Mouse (Mus musculus) E14TG2a.4 (cell line): ENCODE data around the gene Timp2.
A peak's percentile ranks its signal among the peaks of the same experiment; 100 is the strongest.
"Not testable (repeated sequence)": the region's sequence is repeated elsewhere in the genome, so short reads cannot be mapped to it uniquely, and the experiment has no call there.

Experiments used
- H3K27me3 ChIP-seq: 2 replicates; pipeline ENCODE4 v1.6.1; 2014; ENCODE audit warnings: low read length, control low read depth; ENCODE audit not compliant: insufficient read depth
- H3K36me3 ChIP-seq: 2 replicates; pipeline ENCODE4 v1.6.1; 2014; ENCODE audit warnings: low read length, control low read depth; ENCODE audit not compliant: insufficient read depth
- H3K4me1 ChIP-seq: replicated peaks from 2 replicates; pipeline ENCODE4 v1.6.1; 2014; ENCODE audit warnings: low read depth, low read length, control low read depth
- H3K4me3 ChIP-seq: replicated peaks from 2 replicates; pipeline ENCODE4 v1.5.1; 2014; ENCODE audit warnings: mild to moderate bottlenecking, low read length
- H3K9me3 ChIP-seq: 2 replicates; pipeline ENCODE4 v1.6.1; 2014; ENCODE audit warnings: low read length, control low read depth
- CTCF ChIP-seq: conservative IDR thresholded peaks from 2 replicates; pipeline ENCODE4 v1.5.1; 2014; ENCODE audit warnings: low read length
- NANOG ChIP-seq: IDR thresholded peaks from 2 replicates; pipeline ENCODE4 v1.6.1; 2014; ENCODE audit warnings: borderline replicate concordance, low read length, mixed read lengths
- POU5F1 ChIP-seq: IDR thresholded peaks from 2 replicates; pipeline ENCODE4 v1.6.1; 2014; ENCODE audit warnings: low read length, borderline replicate concordance

Timp2 gene

DNA sequence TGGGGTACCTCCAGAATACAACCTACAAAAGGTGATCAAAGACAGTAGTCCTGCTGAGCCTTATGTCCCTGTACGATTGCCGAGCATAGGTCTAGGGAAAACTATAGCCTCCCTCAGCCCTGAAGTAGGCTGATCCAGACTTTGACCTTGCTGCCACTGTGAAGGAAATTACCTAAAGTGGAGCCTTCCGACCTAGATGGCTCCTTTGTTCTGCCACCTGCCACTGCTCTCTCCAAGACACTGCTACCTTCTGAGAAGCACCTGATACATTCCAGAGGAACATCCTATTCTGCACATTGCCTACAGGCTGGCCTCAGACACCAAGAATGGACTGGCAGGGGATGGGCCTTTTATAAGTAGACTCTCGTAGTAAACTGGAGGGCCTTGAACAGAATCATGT is 51.6 kb downstream of the Timp2 start:
- Histone ChIP-seq H3K4me1 (peaks cover 56% of the 10 kb centered on the region), H3K4me3 (peak overlapping the region; percentile 73)
- not testable (repeated sequence) for H3K36me3 ChIP-seq, H3K9me3 ChIP-seq, H3K27me3 ChIP-seq
- peak; percentile 70 for TF ChIP-seq NANOG

DNA sequence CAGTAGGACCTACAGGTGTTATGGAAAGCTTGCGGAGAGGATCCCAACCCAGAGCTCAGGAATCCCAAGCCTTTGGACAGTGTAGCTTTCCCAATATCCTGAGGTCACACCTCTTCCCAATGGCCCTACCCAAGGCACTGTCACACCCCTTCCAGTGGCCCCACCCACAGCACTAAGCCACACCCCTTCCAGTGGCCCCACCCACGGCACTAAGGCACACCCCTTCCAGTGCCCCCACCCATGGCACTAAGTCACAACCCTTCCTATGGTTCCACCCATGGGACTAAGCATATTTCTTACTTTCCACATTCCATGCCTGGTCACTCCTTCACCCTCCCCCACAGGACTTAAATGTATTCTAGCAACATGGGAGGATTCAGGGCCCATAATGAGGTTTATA is 56.7 kb downstream of the Timp2 start:
- Histone ChIP-seq H3K9me3 (no peaks in the 10 kb centered on the region), H3K4me1 (peaks cover 61% of the 10 kb centered on the region), H3K27me3 (no peaks in the 10 kb centered on the region), H3K4me3 (no peak overlapping the region), H3K36me3 (no peaks in the 10 kb centered on the region)
- TF ChIP-seq POU5F1 (no peak), NANOG (no peak), CTCF (no peak)

DNA sequence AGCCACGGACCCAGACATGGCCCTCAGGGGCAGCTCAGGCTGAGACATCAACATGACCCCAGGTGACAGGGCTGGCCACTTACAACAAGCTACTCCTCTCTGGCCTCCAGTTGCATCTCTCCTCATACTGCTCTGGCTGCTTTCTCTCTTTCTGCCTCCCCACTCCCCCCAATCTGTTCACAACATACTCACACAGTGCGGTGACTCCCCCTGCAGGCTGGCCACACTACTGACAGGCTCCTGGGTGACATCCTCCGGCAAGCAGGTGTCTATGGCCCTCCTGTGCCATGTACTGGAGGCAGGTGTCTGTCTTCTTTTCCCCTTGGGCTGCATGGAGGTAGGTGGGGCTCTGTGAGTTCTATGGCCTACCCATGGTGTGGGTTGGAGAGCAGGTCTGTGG is 57.6 kb downstream of the Timp2 start:
- no peak for TF ChIP-seq NANOG
- no peak for TF ChIP-seq POU5F1
- TF ChIP-seq CTCF = peak; percentile 30
- H3K9me3 ChIP-seq = no peaks in the 10 kb centered on the region
- H3K4me3 ChIP-seq = no peak overlapping the region
- H3K36me3 ChIP-seq = no peaks in the 10 kb centered on the region
- H3K4me1 ChIP-seq = peaks cover 52% of the 10 kb centered on the region
- H3K27me3 ChIP-seq = no peaks in the 10 kb centered on the region

DNA sequence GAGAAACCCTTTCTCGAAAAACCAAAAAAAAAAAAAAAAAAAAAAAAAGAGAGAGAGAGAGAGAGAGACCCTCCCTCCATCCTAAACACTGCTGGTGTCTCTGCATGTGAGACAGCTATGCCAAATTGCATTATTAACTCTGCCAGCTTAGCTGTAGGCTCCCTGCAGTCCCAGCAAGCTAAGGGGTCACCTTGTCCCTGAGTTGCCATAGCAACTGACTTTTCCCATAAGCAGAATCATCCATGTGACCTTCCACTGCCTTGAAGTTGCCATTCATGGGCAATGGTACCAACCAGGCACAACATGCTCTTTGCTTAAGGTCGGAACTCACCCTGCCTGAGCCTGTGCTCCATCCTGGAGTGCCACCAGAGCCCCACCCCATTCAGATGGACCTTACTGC is 60.5 kb downstream of the Timp2 start:
- no peak for TF ChIP-seq NANOG
- TF ChIP-seq CTCF = no peak
- no peak for TF ChIP-seq POU5F1
- no peaks in the 10 kb centered on the region for H3K9me3 ChIP-seq
- peaks cover 46% of the 10 kb centered on the region for H3K4me1 ChIP-seq
- H3K27me3 ChIP-seq = no peaks in the 10 kb centered on the region
- no peak overlapping the region for H3K4me3 ChIP-seq
- no peaks in the 10 kb centered on the region for H3K36me3 ChIP-seq

DNA sequence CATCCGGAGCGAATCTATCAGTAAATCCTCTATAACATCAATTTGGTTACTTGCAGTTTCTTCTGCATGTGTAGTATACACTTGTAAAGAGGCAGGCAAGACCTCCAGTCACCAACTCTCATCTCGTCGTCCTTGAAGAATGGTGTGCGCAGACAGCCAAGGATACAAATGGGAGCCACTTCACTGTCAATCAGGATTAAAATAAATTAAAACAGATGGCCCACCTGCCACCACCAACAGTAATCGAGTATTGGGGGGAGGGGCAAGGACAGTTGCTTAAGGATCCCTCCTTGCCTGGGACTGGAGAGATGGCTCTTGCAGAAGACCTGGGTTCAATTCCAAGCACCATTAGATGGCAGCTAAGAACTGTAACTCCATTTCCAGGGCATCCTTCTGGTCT is 62.9 kb downstream of the Timp2 start:
- Histone ChIP-seq H3K4me3 (no peak overlapping the region), H3K27me3 (no peaks in the 10 kb centered on the region), H3K9me3 (no peaks in the 10 kb centered on the region), H3K4me1 (peaks cover 41% of the 10 kb centered on the region), H3K36me3 (peaks cover 7% of the 10 kb centered on the region)
- TF ChIP-seq NANOG (no peak), CTCF (no peak), POU5F1 (no peak)

DNA sequence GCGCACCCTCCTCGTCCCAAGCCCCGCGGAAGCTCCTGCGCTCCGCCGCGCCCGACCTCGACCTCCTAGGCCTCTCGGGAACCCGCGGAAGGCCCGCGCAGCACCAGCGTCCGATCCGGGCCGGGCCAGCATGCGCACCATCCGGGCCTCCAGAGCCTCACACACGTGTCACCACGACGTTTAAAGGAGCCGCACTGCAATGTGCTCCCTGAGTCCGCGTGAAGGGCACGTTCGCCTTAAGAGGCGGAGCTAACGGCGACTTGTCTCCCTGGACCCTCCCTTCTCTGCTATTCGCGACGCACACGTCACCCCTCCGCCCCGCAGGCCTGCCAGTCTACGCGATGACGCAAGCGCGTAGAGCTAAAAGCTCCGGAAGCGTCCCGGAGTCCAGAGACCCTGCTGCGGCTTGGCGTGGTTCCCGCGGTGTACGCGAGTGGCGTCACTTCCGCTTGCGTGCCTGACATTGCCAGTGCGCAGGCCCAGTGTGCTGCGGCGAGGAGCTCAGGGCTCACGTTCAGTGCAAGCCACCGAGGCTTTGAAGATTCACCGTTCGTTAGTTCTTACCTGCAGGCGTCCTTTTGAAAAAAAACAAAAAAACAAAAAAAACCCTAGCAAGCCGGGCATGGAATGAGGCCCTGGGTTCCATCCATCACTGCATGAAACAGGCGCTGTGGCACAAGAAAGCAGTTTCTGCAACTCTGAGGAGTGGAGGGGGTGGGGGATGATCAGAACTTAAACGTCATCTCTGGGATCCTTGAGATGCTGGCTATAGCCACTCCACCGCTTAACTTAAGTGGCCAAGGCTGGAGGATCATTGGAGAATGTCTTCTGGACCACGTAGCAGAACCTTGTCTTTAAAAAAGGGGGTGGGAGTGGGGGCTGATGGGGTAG is 65.3 kb downstream of the Timp2 start, which contains the start of gene Usp36:
Usp36 (minus strand) TSS at position 246 of the 891 bp plus-strand sequence.
- Histone ChIP-seq H3K27me3 (no peaks in the 10 kb centered on the region), H3K4me3 (peak within 1 kb of the TSS; percentile 100), H3K9me3 (no peaks in the 10 kb centered on the region), H3K4me1 (peaks cover 54% of the 10 kb centered on the region), H3K36me3 (peaks cover 32% of the 10 kb centered on the region)
- TF ChIP-seq POU5F1 (no peak), CTCF (no peak), NANOG (no peak)

DNA sequence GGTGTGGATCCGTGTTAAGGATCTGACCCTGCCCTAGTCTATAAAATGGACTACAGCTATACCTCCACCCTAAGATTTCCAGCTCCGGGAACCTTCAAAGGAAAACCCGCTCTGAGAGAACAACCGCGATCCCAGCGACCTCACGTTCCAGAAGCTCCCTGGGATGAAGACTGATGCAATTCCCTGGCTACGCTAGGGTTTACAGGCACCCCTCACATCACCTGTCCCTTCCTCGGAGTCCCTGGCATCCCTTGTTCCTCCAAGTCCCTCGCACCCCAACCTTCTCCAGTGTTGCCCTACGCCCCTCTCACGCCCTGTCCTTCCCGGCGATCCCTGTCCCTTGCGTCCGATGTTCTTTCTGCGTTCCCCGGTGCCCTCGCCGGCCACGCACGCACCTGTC is 66.0 kb downstream of the Timp2 start:
- peaks cover 39% of the 10 kb centered on the region for H3K36me3 ChIP-seq
- peaks cover 57% of the 10 kb centered on the region for H3K4me1 ChIP-seq
- H3K27me3 ChIP-seq = no peaks in the 10 kb centered on the region
- no peaks in the 10 kb centered on the region for H3K9me3 ChIP-seq
- no peak for TF ChIP-seq POU5F1
- TF ChIP-seq NANOG = no peak
- TF ChIP-seq CTCF = no peak
- peak overlapping the region; percentile 100 for H3K4me3 ChIP-seq

DNA sequence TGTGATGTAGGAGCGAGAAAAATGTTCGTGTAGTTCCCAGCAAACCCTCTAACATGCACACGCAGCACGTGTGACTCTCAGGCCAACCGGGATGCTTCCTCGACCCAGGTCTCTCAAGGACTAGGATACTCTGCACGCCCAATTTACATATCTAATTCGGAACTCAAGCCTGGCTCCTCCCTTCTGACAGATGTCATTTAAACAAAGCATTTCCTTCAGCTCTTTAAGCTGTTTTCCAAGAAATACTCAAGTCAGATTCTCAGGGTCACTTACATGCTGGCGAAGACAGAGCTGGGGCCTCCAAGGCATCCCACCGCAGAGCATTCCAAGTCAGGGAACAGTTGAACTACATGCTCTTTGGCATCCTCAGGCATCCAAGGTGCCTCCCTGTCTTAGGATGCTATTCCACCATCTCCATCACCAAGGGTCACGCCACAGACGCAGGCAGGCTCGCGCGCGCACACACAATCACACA is 66.5 kb downstream of the Timp2 start:
- Histone ChIP-seq H3K4me3 (peak overlapping the region; percentile 100), H3K36me3 (peaks cover 43% of the 10 kb centered on the region), H3K27me3 (no peaks in the 10 kb centered on the region), H3K9me3 (no peaks in the 10 kb centered on the region), H3K4me1 (peaks cover 57% of the 10 kb centered on the region)
- TF ChIP-seq POU5F1 (no peak), NANOG (no peak), CTCF (no peak)

DNA sequence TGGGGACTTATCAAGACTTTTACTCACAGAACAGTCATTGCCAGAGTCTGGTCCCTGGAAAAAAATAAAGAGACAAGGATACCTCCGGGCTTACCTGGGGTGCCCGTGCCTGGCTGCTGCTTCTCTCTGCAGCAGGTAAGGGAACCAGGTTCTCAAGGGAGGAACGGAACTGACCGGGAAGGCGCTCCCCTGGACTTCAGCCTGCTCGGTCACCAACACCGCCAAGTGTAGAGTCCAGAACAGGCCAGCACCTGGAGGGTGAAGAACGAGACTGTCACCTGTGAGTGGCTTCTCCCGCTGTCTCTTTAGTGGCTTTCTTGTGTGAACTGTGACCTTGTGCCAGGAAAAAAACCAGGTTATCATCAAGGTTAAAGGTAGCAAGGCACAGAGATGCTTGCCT is 68.0 kb downstream of the Timp2 start:
- TF ChIP-seq CTCF (no peak), NANOG (no peak), POU5F1 (no peak)
- Histone ChIP-seq H3K36me3 (peaks cover 58% of the 10 kb centered on the region), H3K4me3 (peak overlapping the region; percentile 100; the same call in 1 of the 2 replicates), H3K9me3 (no peaks in the 10 kb centered on the region), H3K4me1 (peaks cover 57% of the 10 kb centered on the region), H3K27me3 (no peaks in the 10 kb centered on the region)
